11 mouse cellular contexts compared by ENCODE assay signal in genomic region chr7:44602443-44602842, GRCm38 (mm10). TPM values are rescaled to one million over a fixed set of nuclear protein-coding genes. Genes with fewer than 3 reads are reported as not detected.
DNase-seq lines count a peak whose midpoint lies in the region; ATAC-seq lines count a peak whose summit lies in the region.
"Had no signal": no experiment of that assay in that cellular context is flagged by ENCODE, and none has a peak within 500 bp of the region (broad histone marks: within the 10 kb centered on the region; RNA-seq: fewer than 3 reads in every experiment).

No protein-coding gene starts in this region.

- H3K4me2 ChIP-seq in hindbrain, embryonic 16.5 days (ENCODE audit: low read length): no peak overlapping the region
- peak overlapping the region; percentile 2; the same call in 1 of the 2 replicates for H3K4me2 ChIP-seq in midbrain, embryonic 13.5 days (replicated peaks)

- H3K4me1 ChIP-seq in hindbrain, embryonic 16.5 days (ENCODE audit: control insufficient read depth, insufficient read depth, low read depth, low read length): no peaks in the 10 kb centered on the region
- peaks cover 40% of the 10 kb centered on the region for H3K4me1 ChIP-seq in midbrain, embryonic 13.5 days (replicated peaks)

- H3K4me3 ChIP-seq in hindbrain, embryonic 16.5 days (ENCODE audit: low read length): no peak overlapping the region
- no peak overlapping the region for H3K4me3 ChIP-seq in midbrain, embryonic 13.5 days (replicated peaks)

- intact Hi-C loops in heart, postnatal 25 days (cut with DNase I): no loop called here

- peaks cover 26% of the 10 kb centered on the region for H3K27me3 ChIP-seq in hindbrain, embryonic 16.5 days (replicated peaks; ENCODE audit: control insufficient read depth, insufficient read depth, low read length)
- peaks cover 59% of the 10 kb centered on the region for H3K27me3 ChIP-seq in midbrain, embryonic 13.5 days

- H3K9ac ChIP-seq in hindbrain, embryonic 16.5 days (ENCODE audit: low read depth, low read length): no peak overlapping the region; the same call in 1 of the 2 replicates
- no peak overlapping the region for H3K9ac ChIP-seq in midbrain, embryonic 13.5 days (replicated peaks)

- peaks cover under 1% of the 10 kb centered on the region for H3K9me3 ChIP-seq in hindbrain, embryonic 16.5 days (ENCODE audit: control insufficient read depth, low read length)
- no peaks in the 10 kb centered on the region for H3K9me3 ChIP-seq in midbrain, embryonic 13.5 days

- ATAC-seq in hindbrain, embryonic 16.5 days: 0 out of 2 replicates have a peak, but pooled peaks have one; percentile 0
- peak; percentile 25; the same call in 1 of the 2 replicates for ATAC-seq in midbrain, embryonic 13.5 days
- ATAC-seq in activated CD4-positive, CD25-positive, alpha-beta regulatory T cell, adult 4 months: no peak

- H3K36me3 ChIP-seq in hindbrain, embryonic 16.5 days (ENCODE audit: control insufficient read depth, insufficient read depth, low read length): no peaks in the 10 kb centered on the region
- no peaks in the 10 kb centered on the region for H3K36me3 ChIP-seq in midbrain, embryonic 13.5 days

- H3K27ac ChIP-seq in hindbrain, embryonic 16.5 days (ENCODE audit: low read depth, low read length): no peak overlapping the region
- H3K27ac ChIP-seq in midbrain, embryonic 13.5 days: no peak overlapping the region
- H3K27ac ChIP-seq: macrophage had no signal

- peak; percentile 11 for DNase-seq in NIH3T3 (ENCODE audit: low read depth)
- DNase-seq in cerebellum, postnatal 10 days: peak; percentile 84 to 88
- DNase-seq in lung, postnatal 14 days: no peak
- no peak for DNase-seq in urinary bladder, adult 2 months (ENCODE audit: low spot score)
- DNase-seq in heart, postnatal 25 days (ENCODE audit: low spot score): no peak
- DNase-seq: kidney, postnatal 10 days had no signal

- 17% methylated on average over 11 of the region's 11 CpGs for WGBS in hindbrain, embryonic 16.5 days
- 6% methylated on average over 11 of the region's 11 CpGs for WGBS in midbrain, embryonic 13.5 days

RNA-seq across cellular contexts. Expression of gene Kcnc3, which starts 12.0 kb away (rescaled TPM):
- 6.4 and 8.5 TPM in 2 replicates for polyA plus RNA-seq in hindbrain, embryonic 16.5 days (2015; fragmentation: Nextera tagmentation; extraction: Ambion mirVana)
- polyA plus RNA-seq in midbrain, embryonic 13.5 days (2015; fragmentation: Nextera tagmentation; extraction: Ambion mirVana): 3.7 and 4.4 TPM in 2 replicates
- 0.43 and 1.1 TPM in 2 replicates for polyA plus RNA-seq in urinary bladder, adult 2 months (2012; rRNA removed)
- polyA plus RNA-seq in activated CD4-positive, CD25-positive, alpha-beta regulatory T cell, adult 4 months (2017; shearing (Covaris generic)): not detected
- 1 to 10 TPM; 1.9 to 2.3 TPM for total RNA-seq in heart, postnatal 25 days (2021)
- total RNA-seq: MEL had no signal

RNA-seq across cellular contexts. Expression of gene Napsa, which starts 30.3 kb away (rescaled TPM):
- polyA plus RNA-seq in hindbrain, embryonic 16.5 days (2015; fragmentation: Nextera tagmentation; extraction: Ambion mirVana): 1.1 and 1.6 TPM in 2 replicates
- 0.64 and 1.3 TPM in 2 replicates for polyA plus RNA-seq in midbrain, embryonic 13.5 days (2015; fragmentation: Nextera tagmentation; extraction: Ambion mirVana)
- 5.3 TPM in 2 replicates for polyA plus RNA-seq in urinary bladder, adult 2 months (2012; rRNA removed)
- polyA plus RNA-seq in activated CD4-positive, CD25-positive, alpha-beta regulatory T cell, adult 4 months (2017; shearing (Covaris generic)): 1 to 10 TPM in 1 of 2 experiments, under 1 TPM in 1; 0.38 to 2.8 TPM
- total RNA-seq in heart, postnatal 25 days (2021): under 1 TPM; 0.31 to 0.64 TPM
- total RNA-seq: MEL had no signal

RNA-seq across cellular contexts. Expression of gene Nr1h2, which starts 48.7 kb away (rescaled TPM):
- polyA plus RNA-seq in hindbrain, embryonic 16.5 days (2015; fragmentation: Nextera tagmentation; extraction: Ambion mirVana): 62.0 and 66.1 TPM in 2 replicates
- 71.3 and 74.9 TPM in 2 replicates for polyA plus RNA-seq in midbrain, embryonic 13.5 days (2015; fragmentation: Nextera tagmentation; extraction: Ambion mirVana)
- polyA plus RNA-seq in urinary bladder, adult 2 months (2012; rRNA removed): 89.0 and 106 TPM in 2 replicates
- polyA plus RNA-seq in activated CD4-positive, CD25-positive, alpha-beta regulatory T cell, adult 4 months (2017; shearing (Covaris generic)): 10 to 100 TPM; 38.0 to 61.3 TPM
- 10 to 100 TPM; 40.7 to 48.4 TPM for total RNA-seq in heart, postnatal 25 days (2021)

RNA-seq across cellular contexts. Expression of gene Pold1, which starts 53.8 kb away (rescaled TPM):
- polyA plus RNA-seq in hindbrain, embryonic 16.5 days (2015; fragmentation: Nextera tagmentation; extraction: Ambion mirVana): 20.5 and 26.3 TPM in 2 replicates
- 38.7 and 40.1 TPM in 2 replicates for polyA plus RNA-seq in midbrain, embryonic 13.5 days (2015; fragmentation: Nextera tagmentation; extraction: Ambion mirVana)
- 15.8 and 19.7 TPM in 2 replicates for polyA plus RNA-seq in urinary bladder, adult 2 months (2012; rRNA removed)
- polyA plus RNA-seq in activated CD4-positive, CD25-positive, alpha-beta regulatory T cell, adult 4 months (2017; shearing (Covaris generic)): 10 to 100 TPM; 19.2 to 27.6 TPM
- 10 to 100 TPM; 12.5 to 12.8 TPM for total RNA-seq in heart, postnatal 25 days (2021)

Comparison
In these comparisons a context has a peak if more than half of its experiments do, and no peak if none do; other contexts are left out.
1. DNase-seq: peak in NIH3T3 (single experiment) and cerebellum, postnatal 10 days (2 of 2); none in lung, postnatal 14 days (single experiment), urinary bladder, adult 2 months (single experiment) and heart, postnatal 25 days (single experiment).